Mouse (Mus musculus) lung, embryonic 14.5 days (tissue): ENCODE measurements around the gene Frmd4b. TPM values are rescaled to one million over a fixed set of nuclear protein-coding genes. Genes with fewer than 3 reads are reported as not detected.

ENCODE experiments used
- ATAC-seq: fragments of 200-750 bp; cut with Nextera tagmentation; 2 replicates; pipeline ENCODE4 v1.8.0; 2017; ENCODE audit warnings: mild to moderate bottlenecking, moderate TSS enrichment, moderate library complexity; ENCODE audit not compliant: insufficient read depth
- DNase-seq: peaks from one replicate; pipeline ENCODE4 v3.0.0-alpha.2; 2015
- H3K27ac ChIP-seq: fragments of 300-500 bp; sonication (generic); 2 replicates; pipeline ENCODE4 v1.5.1; 2014; ENCODE audit warnings: low read depth, mild to moderate bottlenecking, moderate library complexity
- H3K27me3 ChIP-seq: fragments of 300-500 bp; sonication (generic); 2 replicates; pipeline ENCODE4 v1.6.1; 2014; ENCODE audit warnings: low read length, control low read depth; ENCODE audit not compliant: insufficient read depth
- H3K36me3 ChIP-seq: fragments of 300-500 bp; sonication (generic); 2 replicates; pipeline ENCODE4 v1.6.1; 2014; ENCODE audit warnings: control low read depth; ENCODE audit not compliant: insufficient read depth
- H3K4me1 ChIP-seq: fragments of 300-500 bp; sonication (generic); 2 replicates; pipeline ENCODE4 v1.6.1; 2014; ENCODE audit warnings: antibody characterized with exemption, control low read depth; ENCODE audit not compliant: insufficient read depth
- H3K4me2 ChIP-seq: fragments of 300-500 bp; sonication (generic); 2 replicates; pipeline ENCODE4 v1.6.1; 2014; ENCODE audit warnings: mild to moderate bottlenecking
- H3K4me3 ChIP-seq: fragments of 300-500 bp; sonication (generic); 2 replicates; pipeline ENCODE4 v1.5.1; 2014; ENCODE audit warnings: low read depth, low read length
- H3K9ac ChIP-seq: fragments of 300-500 bp; sonication (generic); 2 replicates; pipeline ENCODE4 v1.6.1; 2014
- H3K9me3 ChIP-seq: fragments of 300-500 bp; sonication (generic); 2 replicates; pipeline ENCODE4 v1.6.1; 2016; ENCODE audit warnings: low read depth, low read length, control low read depth
- CTCF ChIP-seq: IDR thresholded peaks from 2 replicates; pipeline ENCODE4 v1.5.1; 2016; ENCODE audit warnings: antibody characterized with exemption, low read depth
- WGBS: fragments of 180-500 bp; shearing (Covaris S2); extraction: QIAGEN DNeasy Blood & Tissue Kit; methylation state at CpG from one replicate; pipeline ENCODE4 v1.1.7; 2014; 5-methylcytosine and 5-hydroxymethylcytosine counted together
- polyA plus RNA-seq: library from polyadenylated mRNA; unstranded; fragments of >200 nt; fragmentation: Nextera tagmentation; extraction: Ambion mirVana; gene quantifications from 2 replicates; pipeline ENCODE4 v1.2.1, GENCODE M21; 2014

The Frmd4b gene
- polyA plus RNA-seq, 1 experiment from 2014 or later = 20.8 TPM

DNA sequence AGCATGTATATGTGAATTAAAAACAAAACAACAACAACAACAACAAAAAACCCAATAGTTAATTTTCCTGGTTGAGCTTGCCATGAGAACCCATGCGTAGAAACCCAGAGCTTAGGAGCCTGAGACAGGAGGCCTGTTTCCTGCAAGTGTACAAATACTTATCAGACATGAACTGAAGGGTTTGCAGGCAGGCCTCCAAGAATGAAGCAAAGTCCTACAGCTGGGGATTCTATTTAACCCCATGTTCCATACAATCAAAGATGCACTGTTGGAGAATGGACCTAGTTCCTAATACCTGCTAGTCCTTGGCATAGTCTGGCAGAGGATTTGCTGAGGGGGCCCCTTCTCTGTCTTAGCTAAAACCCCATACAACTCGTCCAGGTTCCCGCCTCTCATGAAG, 276.2 kb downstream of the Frmd4b start:
- Histone ChIP-seq H3K27me3 (no peaks in the 10 kb centered on the region), H3K9ac (no peak overlapping the region), H3K9me3 (no peaks in the 10 kb centered on the region), H3K27ac (no peak overlapping the region; the same call in 1 of the 2 replicates), H3K36me3 (no peaks in the 10 kb centered on the region), H3K4me3 (no peak overlapping the region), H3K4me1 (no peaks in the 10 kb centered on the region), H3K4me2 (no peak overlapping the region)
- TF ChIP-seq CTCF = no peak
- no peak; the same call in 1 of the 2 replicates for ATAC-seq
- WGBS = 61% methylated on average over 3 of the region's 3 CpGs
- DNase-seq = no peak

DNA sequence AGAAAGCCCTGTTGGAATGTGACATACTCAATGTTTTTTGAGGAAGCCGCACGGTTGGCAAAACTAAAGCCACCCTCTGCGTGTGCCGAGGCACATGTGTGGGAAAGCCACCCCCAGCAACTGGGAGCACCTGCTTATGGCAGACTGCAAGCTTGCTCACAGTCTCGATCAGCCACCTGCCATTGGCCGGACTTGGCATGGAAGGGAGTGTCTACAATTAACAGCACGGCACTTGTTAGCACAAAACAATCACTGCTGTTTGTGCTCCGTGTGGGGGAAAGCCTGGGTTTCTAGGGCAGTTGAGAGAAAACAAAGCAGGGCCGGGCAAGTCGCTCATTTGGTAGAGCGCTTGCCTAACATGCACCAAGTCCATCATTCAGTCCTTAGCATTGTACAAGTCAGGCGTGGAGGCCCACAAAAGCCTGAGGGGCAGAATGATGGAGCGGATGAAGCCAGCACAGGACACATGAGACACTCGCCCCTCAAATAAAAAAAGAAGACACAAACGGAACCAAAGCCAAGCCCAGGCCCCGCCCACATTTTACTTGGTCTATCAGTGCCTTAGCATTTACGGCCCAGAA, 277.0 kb downstream of the Frmd4b start:
- no peak overlapping the region for H3K4me2 ChIP-seq
- no peak overlapping the region for H3K9ac ChIP-seq
- H3K4me1 ChIP-seq = no peaks in the 10 kb centered on the region
- 80% methylated on average over 17 of the region's 17 CpGs for WGBS
- ATAC-seq (no peak), DNase-seq (no peak)
- no peaks in the 10 kb centered on the region for H3K9me3 ChIP-seq
- H3K4me3 ChIP-seq = no peak overlapping the region
- no peaks in the 10 kb centered on the region for H3K27me3 ChIP-seq
- H3K27ac ChIP-seq = no peak overlapping the region
- H3K36me3 ChIP-seq = no peaks in the 10 kb centered on the region
- no peak for TF ChIP-seq CTCF

DNA sequence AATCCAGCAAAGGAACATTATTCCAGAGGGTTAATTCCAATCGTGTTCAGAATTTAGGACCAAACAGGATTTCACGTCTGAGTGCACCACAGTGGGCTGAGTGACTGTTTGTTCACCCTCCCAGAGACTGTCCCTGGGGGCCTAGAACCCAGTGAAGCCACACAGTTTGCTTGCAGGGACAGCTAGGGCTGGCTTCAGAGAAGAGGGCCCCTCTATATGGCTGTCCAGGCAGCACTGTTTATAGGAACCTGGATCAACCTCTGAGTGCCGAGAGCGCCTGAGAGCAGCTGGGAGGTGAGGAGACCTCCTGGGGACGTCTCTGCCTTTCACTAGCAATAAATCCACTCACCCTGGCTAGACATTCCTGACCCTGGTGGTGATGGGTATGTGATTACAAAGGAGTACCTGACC, 278.1 kb downstream of the Frmd4b start:
- DNase-seq = no peak
- TF ChIP-seq CTCF = no peak
- Histone ChIP-seq H3K27ac (no peak overlapping the region), H3K27me3 (no peaks in the 10 kb centered on the region), H3K4me3 (no peak overlapping the region), H3K4me2 (no peak overlapping the region), H3K36me3 (no peaks in the 10 kb centered on the region), H3K4me1 (no peaks in the 10 kb centered on the region), H3K9me3 (no peaks in the 10 kb centered on the region), H3K9ac (no peak overlapping the region)
- no peak for ATAC-seq
- 31% methylated on average over 5 of the region's 5 CpGs for WGBS

DNA sequence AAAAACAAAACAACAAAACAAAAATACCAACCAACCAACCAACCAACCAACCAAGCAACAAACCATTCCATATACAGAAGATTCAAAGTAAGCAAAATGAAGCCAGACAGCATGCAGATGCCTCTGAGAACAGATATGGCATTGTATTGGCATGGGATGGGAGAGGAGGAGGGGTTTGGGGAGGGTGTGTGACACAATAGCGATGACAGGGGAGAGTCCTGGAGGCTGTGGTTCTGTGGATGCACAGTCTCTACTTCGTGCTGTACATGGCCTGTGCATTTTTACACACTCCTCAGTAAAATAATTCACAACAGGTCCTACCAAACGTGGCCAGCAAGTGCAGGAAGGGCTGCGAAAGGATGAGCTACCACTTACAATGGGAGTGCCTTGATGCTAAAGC, 278.5 kb downstream of the Frmd4b start:
- Histone ChIP-seq H3K9me3 (no peaks in the 10 kb centered on the region), H3K4me3 (no peak overlapping the region), H3K4me1 (no peaks in the 10 kb centered on the region), H3K27me3 (no peaks in the 10 kb centered on the region), H3K9ac (no peak overlapping the region), H3K27ac (no peak overlapping the region), H3K4me2 (no peak overlapping the region), H3K36me3 (no peaks in the 10 kb centered on the region)
- no peak for ATAC-seq
- no peak for DNase-seq
- WGBS = 62% methylated on average over 4 of the region's 4 CpGs
- TF ChIP-seq CTCF = no peak

DNA sequence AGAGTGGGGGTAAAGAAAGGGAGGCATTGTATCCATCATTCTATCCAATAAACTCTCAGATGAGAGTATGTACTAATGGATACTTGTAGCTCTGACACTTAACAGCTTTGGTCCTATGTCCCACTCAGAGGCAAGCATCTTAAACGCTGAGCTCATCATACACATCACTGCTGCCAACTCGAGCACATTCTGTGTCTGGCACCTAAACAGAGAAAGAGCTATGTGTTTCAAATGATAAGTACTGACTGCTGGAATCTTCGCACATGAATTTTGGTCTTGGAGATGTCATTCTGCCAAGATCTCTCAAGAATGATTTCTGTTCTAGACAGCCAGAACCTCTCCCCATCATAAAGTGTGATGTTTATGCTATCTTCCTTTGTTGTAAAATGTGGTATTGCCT, 284.0 kb downstream of the Frmd4b start:
- DNase-seq (no peak), ATAC-seq (no peak)
- Histone ChIP-seq H3K4me1 (no peaks in the 10 kb centered on the region), H3K9me3 (no peaks in the 10 kb centered on the region), H3K27ac (no peak overlapping the region), H3K36me3 (no peaks in the 10 kb centered on the region), H3K4me2 (no peak overlapping the region), H3K27me3 (no peaks in the 10 kb centered on the region), H3K9ac (no peak overlapping the region), H3K4me3 (no peak overlapping the region)
- 59% methylated on average over 3 of the region's 3 CpGs for WGBS
- TF ChIP-seq CTCF = no peak

DNA sequence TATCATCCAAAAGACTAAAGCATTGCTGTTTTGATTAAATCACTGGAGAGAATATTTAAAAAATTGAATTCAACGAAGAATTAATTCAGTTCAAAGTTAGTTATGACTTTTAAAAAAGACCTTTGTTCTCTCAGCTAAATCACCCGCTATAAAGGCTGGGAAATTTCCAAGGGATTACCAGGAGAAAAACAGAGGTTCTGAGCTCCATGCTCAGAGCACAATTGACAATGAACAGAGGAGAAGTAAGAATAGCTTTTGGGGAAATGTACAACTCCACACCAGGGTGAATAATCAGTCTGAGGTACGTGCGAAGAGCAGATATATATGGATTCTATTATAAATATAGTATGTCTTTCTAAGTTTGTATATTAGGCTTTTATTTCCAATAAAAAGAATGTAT, 293.4 kb downstream of the Frmd4b start:
- Histone ChIP-seq H3K9me3 (no peaks in the 10 kb centered on the region), H3K4me3 (no peak overlapping the region), H3K36me3 (peaks cover 3% of the 10 kb centered on the region; the same call in 1 of the 2 replicates), H3K9ac (no peak overlapping the region), H3K27me3 (no peaks in the 10 kb centered on the region), H3K4me2 (no peak overlapping the region), H3K4me1 (no peaks in the 10 kb centered on the region), H3K27ac (no peak overlapping the region)
- no peak for ATAC-seq
- TF ChIP-seq CTCF = no peak
- 87% methylated on average over 4 of the region's 4 CpGs for WGBS
- no peak for DNase-seq

DNA sequence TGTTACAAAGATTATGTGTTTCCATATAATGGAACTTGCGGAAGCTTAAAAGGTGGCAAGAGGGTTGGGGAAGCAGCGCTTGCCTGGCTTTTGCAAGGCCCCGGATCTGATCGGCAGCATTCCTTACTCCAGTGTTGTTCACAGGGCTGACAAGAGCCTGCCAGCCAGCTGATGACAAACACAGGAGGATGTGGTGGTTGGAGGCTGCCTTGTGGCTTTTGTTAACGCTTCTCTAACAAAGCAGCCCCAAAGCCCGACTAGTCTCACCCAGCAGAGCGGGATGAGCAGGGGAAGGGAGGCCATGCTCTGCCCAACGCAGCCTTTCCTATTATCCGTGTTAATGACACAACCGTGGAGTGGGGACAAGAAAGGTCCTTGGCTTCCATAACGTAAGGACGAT, 295.2 kb downstream of the Frmd4b start:
- Histone ChIP-seq H3K4me3 (no peak overlapping the region), H3K9me3 (no peaks in the 10 kb centered on the region), H3K4me1 (no peaks in the 10 kb centered on the region), H3K36me3 (peaks cover 3% of the 10 kb centered on the region; the same call in 1 of the 2 replicates), H3K9ac (no peak overlapping the region), H3K27ac (no peak overlapping the region), H3K4me2 (no peak overlapping the region), H3K27me3 (no peaks in the 10 kb centered on the region)
- no peak for DNase-seq
- TF ChIP-seq CTCF = no peak
- WGBS = 74% methylated on average over 12 of the region's 12 CpGs
- ATAC-seq = no peak

DNA sequence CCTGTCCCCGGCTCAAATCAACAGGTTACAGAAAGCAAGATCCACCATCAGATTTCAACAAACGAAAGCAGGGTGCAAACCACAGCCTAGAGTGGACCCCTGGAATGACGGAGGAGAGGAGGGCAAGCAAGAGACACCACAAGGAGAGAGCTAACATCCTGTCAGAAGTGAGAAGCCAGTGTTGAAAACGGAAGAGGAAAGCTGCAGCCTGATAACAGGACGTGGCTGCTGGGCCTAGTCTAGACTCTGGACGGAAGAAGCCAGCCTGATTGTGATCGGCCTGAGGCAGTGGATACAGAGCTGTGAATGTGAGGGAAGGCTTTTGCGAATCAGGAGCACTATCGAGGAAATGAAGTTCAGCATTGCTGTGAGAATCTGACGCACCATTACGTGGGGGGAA, 296.2 kb downstream of the Frmd4b start:
- ATAC-seq (no peak), DNase-seq (peak; percentile 42)
- Histone ChIP-seq H3K4me2 (no peak overlapping the region), H3K36me3 (peaks cover 3% of the 10 kb centered on the region; the same call in 1 of the 2 replicates), H3K9ac (no peak overlapping the region), H3K4me3 (no peak overlapping the region), H3K9me3 (no peaks in the 10 kb centered on the region), H3K27me3 (no peaks in the 10 kb centered on the region), H3K4me1 (no peaks in the 10 kb centered on the region), H3K27ac (no peak overlapping the region)
- 51% methylated on average over 11 of the region's 11 CpGs for WGBS
- no peak for TF ChIP-seq CTCF
